33 mouse cellular contexts compared by ENCODE assay signal in the genomic region with DNA sequence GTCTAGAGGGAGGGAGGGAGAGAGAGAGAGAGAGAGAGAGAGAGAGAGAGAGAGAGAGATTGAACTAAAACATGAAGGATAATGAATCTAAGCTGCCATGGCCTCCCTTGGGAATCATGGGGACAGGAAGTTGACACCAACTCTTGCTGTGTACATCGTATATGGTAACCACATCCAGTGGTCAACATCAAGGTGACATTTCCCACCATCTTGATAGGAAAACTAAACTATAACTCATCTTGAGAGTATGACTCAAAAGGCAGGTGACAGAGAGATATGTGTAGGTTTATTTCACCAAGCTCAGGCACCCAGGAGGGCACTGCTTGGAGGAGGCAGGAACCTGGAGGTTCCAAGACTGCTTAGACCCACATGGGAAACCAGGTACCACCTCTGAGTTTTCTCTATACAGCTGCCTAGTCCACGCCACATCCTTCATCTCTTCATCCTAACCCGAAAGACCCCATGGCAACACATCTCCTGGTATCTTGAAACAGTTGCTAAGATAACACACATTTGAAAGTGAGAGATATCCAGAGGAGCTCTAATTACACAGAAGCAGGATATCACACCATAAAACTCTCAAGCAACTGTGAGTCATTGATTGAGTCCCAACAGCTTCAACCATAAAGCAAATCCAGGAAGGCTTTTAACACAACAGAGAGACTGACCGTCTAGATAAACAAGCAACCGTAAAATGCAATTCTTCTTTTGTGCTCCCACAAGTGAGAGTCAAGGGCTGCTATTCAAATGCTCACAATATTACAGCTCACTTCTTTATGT. TPM values are rescaled to one million over a fixed set of nuclear protein-coding genes. Genes with fewer than 3 reads are reported as not detected.
A peak's percentile ranks its signal among the peaks of the same experiment; 100 is the strongest.
DNase-seq lines count a peak whose midpoint lies in the region.
"Had no signal": no experiment of that assay in that cellular context is flagged by ENCODE, and none has a peak within 500 bp of the region (broad histone marks: within the 10 kb centered on the region; RNA-seq: fewer than 3 reads in every experiment).

No protein-coding gene starts in this region.

- H3K9me3 ChIP-seq in heart, embryonic 10.5 days, result no peaks in the 10 kb centered on the region
- H3K9me3 ChIP-seq: embryonic facial prominence, embryonic 13.5 days; forebrain, embryonic 10.5 days; forebrain, embryonic 15.5 days; hindbrain, embryonic 12.5 days; limb, embryonic 12.5 days; midbrain, embryonic 13.5 days; neural tube, embryonic 13.5 days; stomach, embryonic 15.5 days had no signal

- 64% methylated on average over 5 of the region's 5 CpGs for WGBS in heart, embryonic 10.5 days

- H3K4me3 ChIP-seq in heart, embryonic 10.5 days, result no peak overlapping the region
- H3K4me3 ChIP-seq: embryonic facial prominence, embryonic 13.5 days; forebrain, embryonic 10.5 days; forebrain, embryonic 15.5 days; gastrocnemius, adult 2 months; hindbrain, embryonic 12.5 days; limb, embryonic 12.5 days; megakaryocyte, embryonic 14.5 days; midbrain, embryonic 13.5 days; neural tube, embryonic 13.5 days; stomach, embryonic 15.5 days had no signal

- no peak overlapping the region for H3K27ac ChIP-seq in heart, embryonic 10.5 days
- H3K27ac ChIP-seq: embryonic facial prominence, embryonic 13.5 days; forebrain, embryonic 10.5 days; forebrain, embryonic 15.5 days; gastrocnemius, adult 2 months; hindbrain, embryonic 12.5 days; limb, embryonic 12.5 days; midbrain, embryonic 13.5 days; neural tube, embryonic 13.5 days; stomach, embryonic 15.5 days had no signal

- peak; percentile 61 for DNase-seq in heart, adult 11 months
- DNase-seq in heart, embryonic 10.5 days (ENCODE audit: low spot score), result no peak
- peak; percentile 5 for DNase-seq in testis, postnatal 10 days (ENCODE audit: low spot score)
- DNase-seq in testis, postnatal 14 days (ENCODE audit: low spot score), result no peak
- peak; percentile 43 for DNase-seq in induced T-regulatory cell, adult 2 months (ENCODE audit: low read depth)
- DNase-seq in left cerebral cortex, adult 9 months (ENCODE audit: low spot score in 2 of 2), result no peak
- DNase-seq in retina, embryonic 14.5 days (ENCODE audit: low spot score), result no peak
- no peak for DNase-seq in kidney, postnatal 4 days
- DNase-seq: adrenal gland, postnatal 14 days; cerebellum, adult 11-12 months; cerebellum, adult 9-11 months; embryo, embryonic 11 days; gastrocnemius, adult 2 months; heart, postnatal 36 days; kidney, adult 2 months; kidney, postnatal 36 days; lung, postnatal 36 days; right cerebral cortex, postnatal 25 days; thymus, adult 18-20 months; thymus, postnatal 25 days had no signal

- H3K36me3 ChIP-seq in heart, embryonic 10.5 days, result no peaks in the 10 kb centered on the region
- H3K36me3 ChIP-seq: embryonic facial prominence, embryonic 13.5 days; forebrain, embryonic 10.5 days; hindbrain, embryonic 12.5 days; limb, embryonic 12.5 days; stomach, embryonic 15.5 days had no signal

- H3K27me3 ChIP-seq in heart, embryonic 10.5 days (ENCODE audit: insufficient read depth, poor library complexity, severe bottlenecking), result no peaks in the 10 kb centered on the region
- H3K27me3 ChIP-seq: embryonic facial prominence, embryonic 13.5 days; forebrain, embryonic 15.5 days; hindbrain, embryonic 12.5 days; limb, embryonic 12.5 days; midbrain, embryonic 13.5 days; neural tube, embryonic 13.5 days; Patski; stomach, embryonic 15.5 days had no signal

- H3K4me1 ChIP-seq in heart, embryonic 10.5 days, result no peaks in the 10 kb centered on the region
- H3K4me1 ChIP-seq: embryonic facial prominence, embryonic 13.5 days; forebrain, embryonic 10.5 days; forebrain, embryonic 15.5 days; hindbrain, embryonic 12.5 days; limb, embryonic 12.5 days; megakaryocyte, embryonic 14.5 days; midbrain, embryonic 13.5 days; neural tube, embryonic 13.5 days; stomach, embryonic 15.5 days had no signal

RNA-seq across cellular contexts. Expression of a gene that starts 18.9 kb away (rescaled TPM):
- 0.06 TPM in 1 of 2 replicates, not detected in the other for polyA plus RNA-seq in heart, embryonic 10.5 days (2016; fragmentation: Nextera tagmentation; extraction: Ambion mirVana)
- polyA plus RNA-seq: embryonic facial prominence, embryonic 13.5 days; hindbrain, embryonic 12.5 days; kidney, adult 2 months; kidney, embryonic 16.5 days; limb, embryonic 12.5 days; liver, adult 2 months; lung, embryonic 16.5 days had no signal

Comparison
In these comparisons a context has a peak if more than half of its experiments do, and no peak if none do; other contexts are left out.
1. DNase-seq: peak in heart, adult 11 months (single experiment), testis, postnatal 10 days (single experiment) and induced T-regulatory cell, adult 2 months (single experiment); none in heart, embryonic 10.5 days (single experiment), testis, postnatal 14 days (single experiment), left cerebral cortex, adult 9 months (0 of 2), retina, embryonic 14.5 days (single experiment) and kidney, postnatal 4 days (0 of 2).